Comparison of ENCODE assay signal across 21 mouse cellular contexts in the genomic region with DNA sequence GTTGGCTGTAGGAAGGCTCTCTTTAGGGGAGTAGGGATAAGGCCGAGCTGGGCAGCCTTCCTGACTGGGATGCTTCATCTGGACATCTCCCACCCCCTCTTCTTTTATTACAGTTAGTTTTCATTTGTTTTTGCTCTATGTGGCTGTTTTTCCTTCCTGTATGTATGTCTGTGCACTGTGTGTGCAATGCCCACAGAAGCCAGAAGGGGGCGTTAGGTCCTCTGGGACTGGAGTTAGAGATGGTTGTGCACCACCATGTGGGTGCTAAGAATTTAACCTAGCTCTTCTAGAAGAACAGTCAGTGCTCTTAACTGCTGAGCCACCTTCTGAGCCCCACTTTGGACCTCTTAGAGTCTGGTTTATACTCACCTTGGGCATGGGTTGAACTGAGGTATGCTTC. TPM values are rescaled to one million over a fixed set of nuclear protein-coding genes. Genes with fewer than 3 reads are reported as not detected.
A peak's percentile ranks its signal among the peaks of the same experiment; 100 is the strongest.
DNase-seq lines count a peak whose midpoint lies in the region; ATAC-seq and TF ChIP-seq lines count a peak whose summit lies in the region.
"Had no signal": no experiment of that assay in that cellular context is flagged by ENCODE, and none has a peak within 500 bp of the region (broad histone marks: within the 10 kb centered on the region; RNA-seq: fewer than 3 reads in every experiment).

No protein-coding gene starts in this region.

- H3K4me3 ChIP-seq in kidney, adult 2 months (ENCODE audit: insufficient read depth, low read depth, low read length), result no peak overlapping the region
- no peak overlapping the region for H3K4me3 ChIP-seq in lung, postnatal 0 days (ENCODE audit: low read depth, low read length)
- H3K4me3 ChIP-seq in stomach, postnatal 0 days (ENCODE audit: low read depth, low read length), result no peak overlapping the region
- H3K4me3 ChIP-seq: embryonic facial prominence, embryonic 15.5 days; limb, embryonic 12.5 days; lung, embryonic 15.5 days; midbrain, embryonic 15.5 days; stomach, embryonic 15.5 days had no signal

- no peaks in the 10 kb centered on the region for H3K27me3 ChIP-seq in kidney, adult 2 months (replicated peaks; ENCODE audit: control insufficient read depth, insufficient read depth, low read length)
- no peaks in the 10 kb centered on the region for H3K27me3 ChIP-seq in lung, postnatal 0 days (replicated peaks; ENCODE audit: insufficient read depth, low read length)
- no peaks in the 10 kb centered on the region for H3K27me3 ChIP-seq in stomach, postnatal 0 days (ENCODE audit: control insufficient read depth, insufficient read depth, low read length)
- H3K27me3 ChIP-seq: embryonic facial prominence, embryonic 15.5 days; lung, embryonic 15.5 days; midbrain, embryonic 15.5 days; stomach, embryonic 15.5 days had no signal

- 88% methylated on average over 2 of the region's 2 CpGs for WGBS in kidney, adult 2 months
- WGBS in lung, postnatal 0 days, result 82% methylated on average over 2 of the region's 2 CpGs
- WGBS in stomach, postnatal 0 days, result 80% methylated on average over 2 of the region's 2 CpGs

- H3K36me3 ChIP-seq in kidney, adult 2 months (ENCODE audit: control insufficient read depth, insufficient read depth, low read length), result no peaks in the 10 kb centered on the region
- no peaks in the 10 kb centered on the region for H3K36me3 ChIP-seq in lung, postnatal 0 days (ENCODE audit: insufficient read depth, low read length)
- no peaks in the 10 kb centered on the region; the same call in 1 of the 2 replicates for H3K36me3 ChIP-seq in stomach, postnatal 0 days (ENCODE audit: control insufficient read depth, insufficient read depth, low read length)
- H3K36me3 ChIP-seq: limb, embryonic 12.5 days; lung, embryonic 15.5 days; midbrain, embryonic 15.5 days; stomach, embryonic 15.5 days had no signal

- ATAC-seq in lung, postnatal 0 days, result no peak
- ATAC-seq in stomach, postnatal 0 days (ENCODE audit: low FRiP score, low TSS enrichment), result no peak
- ATAC-seq: CD4-positive, CD25-positive, alpha-beta regulatory T cell, adult 4 months; hindbrain, embryonic 16.5 days; midbrain, embryonic 15.5 days had no signal

- H3K9me3 ChIP-seq in lung, postnatal 0 days (ENCODE audit: low read length), result no peaks in the 10 kb centered on the region
- H3K9me3 ChIP-seq in stomach, postnatal 0 days (ENCODE audit: control insufficient read depth, low read length), result no peaks in the 10 kb centered on the region
- H3K9me3 ChIP-seq: embryonic facial prominence, embryonic 15.5 days; lung, embryonic 15.5 days; midbrain, embryonic 15.5 days; stomach, embryonic 15.5 days had no signal

- peak; percentile 37 for TF ChIP-seq CTCF in kidney, adult 2 months (conservative IDR thresholded peaks at IDR 0.05; ENCODE audit: insufficient read depth, insufficient read length, low read depth, low read length)
- TF ChIP-seq CTCF in lung, postnatal 0 days (IDR thresholded peaks at IDR 0.05), result peak; percentile 34
- TF ChIP-seq CTCF in stomach, postnatal 0 days (IDR thresholded peaks at IDR 0.05; ENCODE audit: low read depth), result peak; percentile 40

- no peak overlapping the region for H3K27ac ChIP-seq in kidney, adult 2 months (ENCODE audit: insufficient read depth, low read depth, low read length)
- no peak overlapping the region for H3K27ac ChIP-seq in lung, postnatal 0 days (ENCODE audit: low read length)
- H3K27ac ChIP-seq in stomach, postnatal 0 days (replicated peaks), result no peak overlapping the region
- H3K27ac ChIP-seq: embryonic facial prominence, embryonic 15.5 days; limb, embryonic 12.5 days; lung, embryonic 15.5 days; midbrain, embryonic 15.5 days; stomach, embryonic 15.5 days had no signal

- DNase-seq in kidney, adult 2 months, result no peak
- DNase-seq in kidney, adult 8-10 months, result no peak
- no peak for DNase-seq in lung, postnatal 0 days (ENCODE audit: low spot score)
- DNase-seq in lung, postnatal 36 days, result no peak
- peak; percentile 44 for DNase-seq in R1 (ENCODE audit: low read depth, low spot score)
- no peak for DNase-seq in stomach, postnatal 0 days (ENCODE audit: low spot score)
- DNase-seq in ovary, postnatal 14 days (ENCODE audit: low spot score), result no peak
- DNase-seq: adrenal gland, postnatal 14 days; cerebellum, adult 8-10 months; gastrocnemius, postnatal 36 days; heart, postnatal 36 days; spleen, adult 18-20 months; thymus, postnatal 14 days had no signal

- no peak overlapping the region for H3K9ac ChIP-seq in lung, postnatal 0 days (replicated peaks; ENCODE audit: low read depth)
- H3K9ac ChIP-seq in stomach, postnatal 0 days (ENCODE audit: low read length), result no peak overlapping the region
- H3K9ac ChIP-seq: embryonic facial prominence, embryonic 15.5 days; limb, embryonic 12.5 days; lung, embryonic 15.5 days; midbrain, embryonic 15.5 days; stomach, embryonic 15.5 days had no signal

- no peaks in the 10 kb centered on the region for H3K4me1 ChIP-seq in kidney, adult 2 months (ENCODE audit: control insufficient read depth, insufficient read depth, low read length)
- H3K4me1 ChIP-seq in lung, postnatal 0 days (ENCODE audit: insufficient read depth, low read depth, low read length), result no peaks in the 10 kb centered on the region
- H3K4me1 ChIP-seq in stomach, postnatal 0 days (replicated peaks; ENCODE audit: control insufficient read depth, insufficient read depth), result no peaks in the 10 kb centered on the region

- TF ChIP-seq POLR2A in kidney, adult 2 months (IDR thresholded peaks at IDR 0.05; ENCODE audit: low read depth, low read length), result no peak

- TF ChIP-seq EP300 in lung, postnatal 0 days (IDR thresholded peaks at IDR 0.05), result no peak
- no peak for TF ChIP-seq EP300 in stomach, postnatal 0 days (optimal IDR thresholded peaks at IDR 0.05)

- no peak overlapping the region for H3K4me2 ChIP-seq in lung, postnatal 0 days (replicated peaks; ENCODE audit: low read depth, low read length)
- no peak overlapping the region for H3K4me2 ChIP-seq in stomach, postnatal 0 days (replicated peaks; ENCODE audit: low read depth)
- H3K4me2 ChIP-seq: embryonic facial prominence, embryonic 15.5 days; heart, embryonic 11.5 days; limb, embryonic 12.5 days; lung, embryonic 15.5 days; midbrain, embryonic 15.5 days; stomach, embryonic 15.5 days had no signal

RNA-seq across cellular contexts. Expression of a gene that starts 53.0 kb away (rescaled TPM):
- polyA plus RNA-seq in kidney, adult 2 months (2012; rRNA removed), result 68.6 and 81.9 TPM in 2 replicates
- 14.2 and 16.4 TPM in 2 replicates for polyA plus RNA-seq in lung, postnatal 0 days (2015; fragmentation: Nextera tagmentation; extraction: Ambion mirVana)
- polyA plus RNA-seq in stomach, postnatal 0 days (2015; fragmentation: Nextera tagmentation; extraction: Ambion mirVana), result 19.9 and 21.2 TPM in 2 replicates
